Mouse (Mus musculus): Measurements from ENCODE around the gene Map2k3. TPM values are rescaled to one million over a fixed set of nuclear protein-coding genes. Genes with fewer than 3 reads are reported as not detected.

The Map2k3 gene
- polyA plus RNA-seq, 1 experiment from 2014 or later = 22.5 TPM

DNA sequence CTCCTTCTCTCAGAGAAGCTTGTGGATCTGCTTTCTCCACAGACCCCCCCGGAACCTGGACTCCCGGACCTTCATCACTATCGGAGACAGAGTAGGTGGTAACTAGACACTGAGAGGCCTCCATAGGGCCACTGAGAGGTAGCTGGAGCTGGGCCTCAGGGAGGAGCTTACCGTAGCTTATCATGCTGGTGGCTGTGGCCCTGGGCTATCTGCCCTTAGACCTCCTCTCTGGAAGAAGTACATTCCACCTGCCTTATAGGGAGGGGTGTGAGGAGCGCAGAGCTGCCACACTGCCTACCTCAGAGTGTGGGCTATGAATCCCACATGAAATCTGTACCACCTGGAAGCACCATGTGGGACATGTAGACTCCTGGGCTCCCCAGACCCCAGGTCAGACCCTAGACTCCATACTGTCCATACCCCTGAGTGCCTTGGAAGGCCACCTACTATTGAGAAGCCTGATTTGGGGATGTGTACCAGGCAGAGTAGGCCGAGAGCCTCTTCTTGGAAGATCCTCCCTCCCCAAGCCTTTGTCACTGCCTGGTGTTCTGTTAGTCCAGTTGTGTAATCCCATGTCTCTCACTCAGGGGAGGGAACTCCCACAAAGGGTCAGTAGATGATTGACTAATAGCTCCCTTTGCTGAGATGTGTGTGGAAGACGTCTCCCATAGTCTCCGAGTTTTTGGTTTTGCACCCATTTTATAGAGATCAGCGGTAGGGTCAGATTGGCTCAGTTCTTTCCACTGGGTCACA is 10.6 kb downstream of the Map2k3 start:
- no peak overlapping the region for H3K4me2 ChIP-seq (ENCODE audit: low read depth, low read length)
- H3K4me1 ChIP-seq (ENCODE audit: control insufficient read depth, insufficient read depth, low read length) = peaks cover 2% of the 10 kb centered on the region; the same call in 1 of the 2 replicates
- no peak overlapping the region for H3K9ac ChIP-seq (replicated peaks; ENCODE audit: low read depth, low read length)
- no peak for ATAC-seq (ENCODE audit: low read depth)
- H3K4me3 ChIP-seq (ENCODE audit: low read depth, low read length) = no peak overlapping the region
- no peaks in the 10 kb centered on the region for H3K9me3 ChIP-seq (ENCODE audit: control insufficient read depth, low read length)
- WGBS = 92% methylated on average over 9 of the region's 9 CpGs
- peaks cover 26% of the 10 kb centered on the region for H3K36me3 ChIP-seq (ENCODE audit: control insufficient read depth, insufficient read depth, low read length)
- no peak overlapping the region for H3K27ac ChIP-seq (ENCODE audit: low read depth, low read length)
- no peaks in the 10 kb centered on the region for H3K27me3 ChIP-seq (ENCODE audit: control insufficient read depth, insufficient read depth, low read length)

DNA sequence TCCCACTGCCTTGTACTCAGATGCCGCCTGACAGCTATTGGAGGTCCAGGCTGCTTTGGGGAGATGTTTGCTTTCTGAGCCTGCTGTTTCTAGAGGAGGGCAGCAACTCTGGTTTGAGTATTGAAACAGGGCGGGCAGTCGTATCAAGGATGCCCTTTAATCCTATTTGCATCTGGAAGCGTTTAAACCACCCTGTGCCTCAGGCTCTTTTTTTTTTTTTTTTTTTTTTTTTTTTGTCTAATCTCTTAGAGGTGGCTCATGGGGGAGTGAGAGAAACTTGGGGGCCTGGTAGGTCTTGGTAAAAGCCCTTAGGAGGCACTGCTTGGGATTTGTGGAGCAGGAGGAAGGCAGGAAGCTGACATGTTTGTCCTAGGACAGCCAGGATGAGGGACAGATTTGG is 13.2 kb downstream of the Map2k3 start:
- no peak overlapping the region for H3K4me3 ChIP-seq (ENCODE audit: low read depth, low read length)
- H3K27me3 ChIP-seq (ENCODE audit: control insufficient read depth, insufficient read depth, low read length) = no peaks in the 10 kb centered on the region
- no peak overlapping the region for H3K4me2 ChIP-seq (ENCODE audit: low read depth, low read length)
- H3K27ac ChIP-seq (ENCODE audit: low read depth, low read length) = no peak overlapping the region
- H3K4me1 ChIP-seq (ENCODE audit: control insufficient read depth, insufficient read depth, low read length) = peaks cover 2% of the 10 kb centered on the region; the same call in 1 of the 2 replicates
- peaks cover 31% of the 10 kb centered on the region for H3K36me3 ChIP-seq (ENCODE audit: control insufficient read depth, insufficient read depth, low read length)
- ATAC-seq (ENCODE audit: low read depth) = no peak
- H3K9ac ChIP-seq (replicated peaks; ENCODE audit: low read depth, low read length) = no peak overlapping the region
- 89% methylated on average over 4 of the region's 4 CpGs for WGBS
- H3K9me3 ChIP-seq (ENCODE audit: control insufficient read depth, low read length) = no peaks in the 10 kb centered on the region

DNA sequence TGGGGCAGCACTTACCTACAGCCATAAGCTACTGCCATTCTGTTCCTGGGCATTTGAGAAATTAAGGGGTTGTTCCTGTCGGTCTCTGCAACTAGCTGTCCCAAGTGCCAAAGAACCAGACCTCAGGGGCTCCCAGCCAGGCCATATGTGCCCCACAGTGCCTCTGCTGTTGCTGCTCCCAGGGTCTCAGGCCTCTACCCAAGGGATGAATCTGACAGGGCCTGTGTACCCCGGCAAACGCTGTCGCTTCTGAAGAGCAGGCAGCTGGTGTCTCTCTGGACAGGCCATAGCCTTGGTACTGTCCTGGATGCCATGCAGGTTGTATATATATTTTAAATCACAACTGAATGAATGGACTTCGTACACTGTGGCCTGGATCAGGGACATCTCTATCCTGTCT is 20.1 kb downstream of the Map2k3 start:
- 98% methylated on average over 5 of the region's 5 CpGs for WGBS
- H3K9ac ChIP-seq (replicated peaks; ENCODE audit: low read depth, low read length) = no peak overlapping the region
- no peaks in the 10 kb centered on the region for H3K9me3 ChIP-seq (ENCODE audit: control insufficient read depth, low read length)
- no peak overlapping the region for H3K4me2 ChIP-seq (ENCODE audit: low read depth, low read length)
- H3K27me3 ChIP-seq (ENCODE audit: control insufficient read depth, insufficient read depth, low read length) = no peaks in the 10 kb centered on the region
- peaks cover 10% of the 10 kb centered on the region for H3K36me3 ChIP-seq (ENCODE audit: control insufficient read depth, insufficient read depth, low read length)
- no peak overlapping the region for H3K27ac ChIP-seq (ENCODE audit: low read depth, low read length)
- H3K4me1 ChIP-seq (ENCODE audit: control insufficient read depth, insufficient read depth, low read length) = no peaks in the 10 kb centered on the region
- no peak overlapping the region for H3K4me3 ChIP-seq (ENCODE audit: low read depth, low read length)
- ATAC-seq (ENCODE audit: low read depth) = no peak

DNA sequence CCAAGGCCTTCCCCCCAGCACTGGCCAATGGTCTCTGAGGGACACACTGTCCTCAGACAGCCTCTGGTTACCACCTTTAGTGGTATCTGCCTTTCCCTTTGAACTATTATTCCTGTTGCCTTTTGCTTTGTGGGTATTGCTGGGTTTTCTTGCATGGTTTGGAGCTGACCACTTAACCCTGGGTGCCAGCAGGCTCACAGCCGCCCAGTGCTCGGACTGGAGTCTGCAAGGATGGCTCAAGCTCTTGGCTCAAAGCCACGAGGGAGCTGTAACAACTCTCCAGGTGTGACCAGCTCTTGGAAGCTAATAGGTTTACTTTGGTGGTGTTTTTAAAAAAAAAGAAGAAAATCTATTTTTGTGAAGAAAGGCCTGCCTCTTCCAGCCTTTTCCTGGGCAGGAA is 20.5 kb downstream of the Map2k3 start:
- no peak for ATAC-seq (ENCODE audit: low read depth)
- peaks cover 5% of the 10 kb centered on the region for H3K36me3 ChIP-seq (ENCODE audit: control insufficient read depth, insufficient read depth, low read length)
- H3K4me1 ChIP-seq (ENCODE audit: control insufficient read depth, insufficient read depth, low read length) = no peaks in the 10 kb centered on the region
- H3K9ac ChIP-seq (replicated peaks; ENCODE audit: low read depth, low read length) = no peak overlapping the region
- WGBS = 97% methylated on average over 3 of the region's 3 CpGs
- H3K4me2 ChIP-seq (ENCODE audit: low read depth, low read length) = no peak overlapping the region
- H3K27me3 ChIP-seq (ENCODE audit: control insufficient read depth, insufficient read depth, low read length) = no peaks in the 10 kb centered on the region
- no peaks in the 10 kb centered on the region for H3K9me3 ChIP-seq (ENCODE audit: control insufficient read depth, low read length)
- H3K27ac ChIP-seq (ENCODE audit: low read depth, low read length) = no peak overlapping the region
- no peak overlapping the region for H3K4me3 ChIP-seq (ENCODE audit: low read depth, low read length)

DNA sequence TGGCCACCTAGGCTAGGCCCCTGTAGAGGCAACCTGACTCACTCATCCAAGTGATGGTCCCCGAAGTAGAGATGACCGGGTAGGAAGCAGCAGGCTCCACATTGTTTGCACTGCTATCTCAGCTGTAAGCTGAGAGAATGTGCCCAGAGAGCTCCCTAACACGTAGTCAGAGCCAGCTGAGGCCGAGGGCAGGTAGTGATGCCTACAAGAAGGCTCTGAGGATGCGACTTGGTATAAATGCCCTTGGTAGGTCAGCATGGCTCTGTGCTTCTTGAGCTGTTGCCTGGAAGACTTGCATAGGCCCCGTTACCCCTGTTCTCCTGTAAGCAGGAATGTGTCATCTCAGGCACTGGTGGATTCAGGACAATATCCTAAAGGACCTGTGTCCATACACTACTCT is 21.2 kb downstream of the Map2k3 start:
- 96% methylated on average over 6 of the region's 6 CpGs for WGBS

DNA sequence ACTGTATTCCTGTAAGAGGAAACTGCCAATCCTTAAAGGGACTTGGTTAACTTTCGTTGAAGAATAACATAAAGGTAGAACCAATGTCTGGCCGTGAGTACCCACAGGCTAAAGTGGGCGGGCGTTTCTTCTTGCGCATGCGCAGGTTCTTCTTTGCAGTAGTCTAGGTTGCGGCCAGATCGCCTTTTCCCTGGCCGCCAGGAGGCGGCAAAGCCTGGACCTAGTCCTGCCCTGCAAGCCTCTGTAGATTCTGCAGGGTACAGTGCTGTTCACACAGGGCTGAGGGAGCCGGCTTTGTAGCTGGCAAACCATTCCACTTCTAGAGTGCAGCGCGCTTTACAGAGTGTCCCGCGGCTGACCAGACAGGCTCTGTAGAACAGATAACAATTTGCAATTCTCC is 22.0 kb downstream of the Map2k3 start:
- peak; percentile 96 for ATAC-seq (ENCODE audit: low read depth)
- Histone ChIP-seq H3K4me3 (ENCODE audit: low read depth, low read length) (no peak overlapping the region), H3K4me1 (ENCODE audit: control insufficient read depth, insufficient read depth, low read length) (no peaks in the 10 kb centered on the region), H3K36me3 (ENCODE audit: control insufficient read depth, insufficient read depth, low read length) (0 out of 2 replicates have a peak, but pooled peaks cover 3% of the 10 kb centered on the region), H3K9me3 (ENCODE audit: control insufficient read depth, low read length) (no peaks in the 10 kb centered on the region), H3K27me3 (ENCODE audit: control insufficient read depth, insufficient read depth, low read length) (no peaks in the 10 kb centered on the region), H3K27ac (ENCODE audit: low read depth, low read length) (no peak overlapping the region), H3K4me2 (ENCODE audit: low read depth, low read length) (no peak overlapping the region; the same call in 1 of the 2 replicates), H3K9ac (replicated peaks; ENCODE audit: low read depth, low read length) (no peak overlapping the region)
- 6% methylated on average over 15 of the region's 15 CpGs for WGBS

More for the DNA sequence above, 21.2 kb downstream of the Map2k3 start:
- H3K9ac ChIP-seq (replicated peaks; ENCODE audit: low read depth, low read length) = no peak overlapping the region
- H3K4me3 ChIP-seq (ENCODE audit: low read depth, low read length) = no peak overlapping the region
- H3K27me3 ChIP-seq (ENCODE audit: control insufficient read depth, insufficient read depth, low read length) = no peaks in the 10 kb centered on the region
- no peaks in the 10 kb centered on the region for H3K9me3 ChIP-seq (ENCODE audit: control insufficient read depth, low read length)
- H3K27ac ChIP-seq (ENCODE audit: low read depth, low read length) = no peak overlapping the region
- 0 out of 2 replicates have a peak, but pooled peaks cover 3% of the 10 kb centered on the region for H3K36me3 ChIP-seq (ENCODE audit: control insufficient read depth, insufficient read depth, low read length)
- no peaks in the 10 kb centered on the region for H3K4me1 ChIP-seq (ENCODE audit: control insufficient read depth, insufficient read depth, low read length)
- no peak for ATAC-seq (ENCODE audit: low read depth)
- H3K4me2 ChIP-seq (ENCODE audit: low read depth, low read length) = no peak overlapping the region

DNA sequence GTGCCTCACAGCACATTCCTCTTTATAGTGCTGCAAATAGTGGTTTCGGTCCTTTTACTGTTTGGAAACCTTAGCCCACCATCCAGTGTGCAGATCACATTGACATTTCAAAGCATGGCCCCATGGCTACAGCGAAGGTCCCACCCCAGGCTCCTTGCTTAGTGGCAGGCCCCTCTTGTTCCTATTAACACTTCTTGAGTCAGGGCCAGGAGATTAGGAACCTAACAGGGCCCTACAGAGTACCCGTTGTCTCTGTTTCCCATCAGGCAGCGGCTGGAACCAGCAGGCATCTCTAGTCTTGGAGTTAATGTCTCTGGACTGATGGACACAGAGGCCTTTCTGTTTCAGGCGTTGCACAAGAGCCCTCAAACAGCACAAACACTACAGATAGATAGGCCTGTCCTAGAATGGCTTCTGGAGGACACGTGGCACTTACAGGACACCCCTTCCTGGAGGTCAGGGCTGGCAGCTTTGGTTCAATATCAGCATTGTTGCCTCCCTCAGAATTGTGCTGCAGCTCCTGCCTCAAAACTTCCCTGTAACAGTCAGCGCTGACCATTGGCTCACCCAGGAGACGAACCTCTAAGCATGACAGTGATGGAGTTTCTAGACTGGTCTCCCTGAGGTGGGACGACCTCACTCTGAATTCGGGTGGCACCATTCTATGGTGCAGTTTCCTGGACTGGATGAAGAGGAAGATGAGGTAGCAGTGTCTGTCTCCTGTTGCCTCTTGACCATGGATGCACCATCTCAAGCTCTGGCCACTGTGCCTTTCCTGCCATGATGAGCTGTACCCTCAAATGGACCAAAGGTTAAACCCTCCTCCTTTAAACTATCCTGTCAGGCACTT is 22.6 kb downstream of the Map2k3 start:
- no peaks in the 10 kb centered on the region for H3K36me3 ChIP-seq (ENCODE audit: control insufficient read depth, insufficient read depth, low read length)
- no peaks in the 10 kb centered on the region for H3K9me3 ChIP-seq (ENCODE audit: control insufficient read depth, low read length)
- ATAC-seq (ENCODE audit: low read depth) = peak; percentile 26; the same call in 1 of the 2 replicates
- H3K4me2 ChIP-seq (ENCODE audit: low read depth, low read length) = no peak overlapping the region
- WGBS = 85% methylated on average over 10 of the region's 10 CpGs
- no peaks in the 10 kb centered on the region for H3K4me1 ChIP-seq (ENCODE audit: control insufficient read depth, insufficient read depth, low read length)
- no peaks in the 10 kb centered on the region for H3K27me3 ChIP-seq (ENCODE audit: control insufficient read depth, insufficient read depth, low read length)
- no peak overlapping the region for H3K27ac ChIP-seq (ENCODE audit: low read depth, low read length)
- no peak overlapping the region for H3K9ac ChIP-seq (replicated peaks; ENCODE audit: low read depth, low read length)
- no peak overlapping the region for H3K4me3 ChIP-seq (ENCODE audit: low read depth, low read length)

DNA sequence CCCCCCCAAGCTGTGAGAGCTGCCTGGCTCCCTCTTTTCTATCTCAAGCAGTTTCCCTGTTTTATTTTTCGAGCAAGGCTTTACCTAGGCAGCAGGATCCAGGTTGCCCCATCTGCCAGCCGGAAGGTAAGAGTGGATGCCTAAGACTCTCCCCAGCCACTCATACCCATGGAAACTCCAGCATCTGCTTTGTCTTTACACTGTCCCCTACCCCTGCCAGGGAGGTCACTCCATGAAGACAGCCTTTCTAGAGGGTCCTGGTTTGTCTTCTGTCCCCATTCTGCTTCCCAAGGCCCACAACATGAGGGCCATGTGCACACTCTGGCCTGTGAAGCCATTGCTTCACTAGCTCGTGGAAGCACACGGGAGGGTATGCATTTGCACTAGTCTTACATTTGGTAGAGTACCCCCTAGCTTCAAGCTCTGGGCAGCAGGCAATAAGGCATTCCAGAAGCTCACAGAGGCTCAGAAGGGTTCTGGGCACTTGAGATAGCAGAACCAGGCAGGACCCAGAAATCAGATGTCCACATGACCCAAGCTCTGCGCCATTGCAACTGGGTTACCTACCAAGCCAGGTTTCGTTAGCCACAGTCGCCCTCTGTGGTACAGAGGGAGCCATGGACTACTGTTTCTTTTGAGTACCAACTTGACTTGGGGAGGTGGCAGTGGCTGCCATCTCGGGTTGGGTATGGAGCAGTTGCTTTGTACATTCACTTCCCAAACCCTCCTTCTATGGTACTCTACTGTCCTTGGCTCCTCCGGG is 24.0 kb downstream of the Map2k3 start:
- no peak overlapping the region for H3K4me2 ChIP-seq (ENCODE audit: low read depth, low read length)
- no peaks in the 10 kb centered on the region for H3K9me3 ChIP-seq (ENCODE audit: control insufficient read depth, low read length)
- ATAC-seq (ENCODE audit: low read depth) = no peak

More for the DNA sequence above, 24.0 kb downstream of the Map2k3 start:
- Histone ChIP-seq H3K27ac (ENCODE audit: low read depth, low read length) (no peak overlapping the region), H3K9ac (replicated peaks; ENCODE audit: low read depth, low read length) (no peak overlapping the region), H3K36me3 (ENCODE audit: control insufficient read depth, insufficient read depth, low read length) (no peaks in the 10 kb centered on the region), H3K4me3 (ENCODE audit: low read depth, low read length) (no peak overlapping the region), H3K27me3 (ENCODE audit: control insufficient read depth, insufficient read depth, low read length) (no peaks in the 10 kb centered on the region), H3K4me1 (ENCODE audit: control insufficient read depth, insufficient read depth, low read length) (no peaks in the 10 kb centered on the region)
- WGBS = 77% methylated on average over 9 of the region's 9 CpGs

All from neural tube, embryonic 14.5 days (tissue).